Mouse (Mus musculus): ENCODE data around the gene Rps25.

DNA sequence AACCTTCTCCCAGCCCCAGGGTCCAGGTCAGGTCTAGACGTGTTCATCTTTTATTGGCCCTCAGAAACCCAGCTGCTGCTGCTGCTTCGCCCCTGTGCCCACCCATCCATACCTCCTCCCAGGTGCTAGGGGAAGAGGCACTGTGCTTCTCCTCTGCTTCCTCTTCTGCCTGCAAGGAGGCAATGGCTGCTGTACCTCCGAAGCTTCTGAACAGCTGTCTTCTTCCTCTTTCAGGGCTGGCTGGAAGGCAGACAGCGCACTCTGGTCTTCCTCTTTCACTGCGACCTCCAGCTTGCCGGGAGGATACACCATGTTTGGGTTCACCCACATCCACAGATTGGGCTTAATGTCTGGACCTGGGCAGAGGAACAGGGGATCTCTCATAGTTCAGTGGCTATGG is 28.8 kb downstream of the Rps25 start:
- TF ChIP-seq EP300 (optimal IDR thresholded peaks at IDR 0.05): no peak
- no peak for TF ChIP-seq CTCF (IDR thresholded peaks at IDR 0.05; ENCODE audit: low read depth)
